Mouse (Mus musculus): ENCODE results near the gene 2700049A03Rik.

GRCm38 (mm10) chr12:71150167-71150566, 13.5 kb downstream of the 2700049A03Rik start:
- TF ChIP-seq UBTF (IDR thresholded peaks at IDR 0.05; ENCODE audit: low read depth, low read length) (no peak), POLR2A (IDR thresholded peaks at IDR 0.05; ENCODE audit: low read depth, low read length) (no peak), CHD2 (IDR thresholded peaks at IDR 0.05; ENCODE audit: low read length) (no peak), JUN (IDR thresholded peaks at IDR 0.05; ENCODE audit: insufficient read depth, low read depth, low read length) (no peak), ZC3H11A (IDR thresholded peaks at IDR 0.05; ENCODE audit: low read depth, low read length) (no peak), MAFK (IDR thresholded peaks at IDR 0.05; ENCODE audit: insufficient replicate concordance, low read length) (no peak), CHD1 (IDR thresholded peaks at IDR 0.05; ENCODE audit: low read depth, low read length) (no peak), ETS1 (conservative IDR thresholded peaks at IDR 0.05; ENCODE audit: low read depth, low read length) (no peak), CTCF (conservative IDR thresholded peaks at IDR 0.05 in 1 of 2, IDR thresholded peaks at IDR 0.05 in 1 of 2; ENCODE audit: low read depth in 2 of 2, low read length in 2 of 2) (no peak), SIN3A (IDR thresholded peaks at IDR 0.05; ENCODE audit: low read length) (no peak), MEF2A (IDR thresholded peaks at IDR 0.05; ENCODE audit: borderline replicate concordance, low read depth, low read length) (no peak)
